Mouse (Mus musculus) inflammation-experienced regulatory T-cells, adult 6 months (primary cell): ENCODE measurements around the gene Nop9. TPM values are rescaled to one million over a fixed set of nuclear protein-coding genes. Genes with fewer than 3 reads are reported as not detected.

Experiments used
- ATAC-seq: one replicate; pipeline ENCODE4 v1.8.0; 2017
- polyA plus RNA-seq, 3 experiments: library from polyadenylated mRNA; unstranded; fragments of 100-300 nt; shearing (Covaris generic); gene quantifications; one replicate each; pipeline ENCODE4 v1.2.1; 2017

Gene Nop9
- polyA plus RNA-seq, 3 experiments from 2014 or later, result 4.1 to 8.4 (median 5.4) TPM

- ATAC-seq, result no peak
Observed at GRCm38 (mm10) chr14:55777176-55777575, 31.7 kb downstream of the Nop9 start.

- no peak for ATAC-seq
Observed at GRCm38 (mm10) chr14:55777806-55778205, 32.3 kb downstream of the Nop9 start.

GRCm38 (mm10) chr14:55778686-55779085, 33.2 kb downstream of the Nop9 start:
- no peak for ATAC-seq

- no peak for ATAC-seq
Observed at GRCm38 (mm10) chr14:55779656-55780055, 34.2 kb downstream of the Nop9 start.

GRCm38 (mm10) chr14:55780736-55781135, 35.2 kb downstream of the Nop9 start:
- no peak for ATAC-seq

GRCm38 (mm10) chr14:55781310-55781709, 35.8 kb downstream of the Nop9 start:
- peak; percentile 84 for ATAC-seq

- ATAC-seq, result no peak
Observed at GRCm38 (mm10) chr14:55782361-55782960, 37.0 kb downstream of the Nop9 start.

- ATAC-seq, result no peak
Observed at GRCm38 (mm10) chr14:55783171-55783957, 37.9 kb downstream of the Nop9 start.

- ATAC-seq, result no peak
Observed at GRCm38 (mm10) chr14:55783958-55784235, 38.4 kb downstream of the Nop9 start, which contains the start of gene Adcy4. TSS of gene Adcy4 (minus strand) at chr14:55784095.

- no peak for ATAC-seq
Observed at GRCm38 (mm10) chr14:55785195-55785594, 39.7 kb downstream of the Nop9 start.

GRCm38 (mm10) chr14:55787731-55788130, 42.2 kb downstream of the Nop9 start:
- no peak for ATAC-seq

GRCm38 (mm10) chr14:55788256-55789050, 43.0 kb downstream of the Nop9 start, which contains the start of gene Ripk3:
TSS of gene Ripk3 (minus strand) at chr14:55788865.
- peak; percentile 97 for ATAC-seq

- ATAC-seq, result no peak
Observed at GRCm38 (mm10) chr14:55793461-55793860, 48.0 kb downstream of the Nop9 start.

GRCm38 (mm10) chr14:55793946-55794345, 48.5 kb downstream of the Nop9 start:
- ATAC-seq, result no peak

GRCm38 (mm10) chr14:55795380-55796163, 50.1 kb downstream of the Nop9 start:
- no peak for ATAC-seq

Other genes starting within 250 kb of the Nop9 start
- gene Cpne6, start 235.2 kb upstream of the Nop9 start, polyA plus RNA-seq, result not detected
- gene Nrl, start 220.7 kb upstream of the Nop9 start, polyA plus RNA-seq, result under 1 TPM in 1 of 3 experiments, not detected in 2; 0.08 TPM
- gene Pck2, start 205.4 kb upstream of the Nop9 start, polyA plus RNA-seq, result 10 to 100 TPM; 31.9 to 37.5 (median 35.9) TPM
- 100 to 1,000 TPM in 1 of 3 experiments, 10 to 100 TPM in 2; 73.9 to 107 (median 81.0) TPM for gene Dcaf11, start 185.7 kb upstream of the Nop9 start, polyA plus RNA-seq
- gene A730061H03Rik, start 185.3 kb upstream of the Nop9 start, polyA plus RNA-seq, result 1 to 10 TPM; 1.4 to 3.2 (median 3.2) TPM
- gene Fitm1, start 170.1 kb upstream of the Nop9 start, polyA plus RNA-seq, result not detected
- gene Psme1, start 167.6 kb upstream of the Nop9 start, polyA plus RNA-seq, result 100 to 1,000 TPM; 667 to 812 (median 693) TPM
- gene Emc9, start 160.4 kb upstream of the Nop9 start, polyA plus RNA-seq, result 10 to 100 TPM; 19.1 to 25.6 (median 23.3) TPM
- gene Psme2, start 154.6 kb upstream of the Nop9 start, polyA plus RNA-seq, result 1,000 to 10,000 TPM in 1 of 3 experiments, 100 to 1,000 TPM in 2; 828 to 1,360 (median 869) TPM
- 10 to 100 TPM; 26.7 to 37.2 (median 35.3) TPM for gene Rnf31, start 154.0 kb upstream of the Nop9 start, polyA plus RNA-seq
- gene Irf9, start 142.1 kb upstream of the Nop9 start, polyA plus RNA-seq, result 100 to 1,000 TPM; 120 to 174 (median 141) TPM
- gene Rec8, start 127.7 kb upstream of the Nop9 start, polyA plus RNA-seq, result 1 to 10 TPM in 2 of 3 experiments, not detected in 1; 2.7 to 4.0 TPM
- gene Ipo4, start 109.7 kb upstream of the Nop9 start, polyA plus RNA-seq, result 10 to 100 TPM; 21.1 to 39.8 (median 36.3) TPM
- 1 to 10 TPM in 2 of 3 experiments, under 1 TPM in 1; 0.44 to 2.8 (median 2.5) TPM for gene Gm49378, start 107.8 kb upstream of the Nop9 start, polyA plus RNA-seq
- 10 to 100 TPM; 36.3 to 45.0 (median 39.3) TPM for gene Tm9sf1, start 101.9 kb upstream of the Nop9 start, polyA plus RNA-seq
- 1 to 10 TPM in 2 of 3 experiments, under 1 TPM in 1; 0.68 to 2.2 (median 1.2) TPM for gene Tssk4, start 95.5 kb upstream of the Nop9 start, polyA plus RNA-seq
- 100 to 1,000 TPM in 1 of 3 experiments, 10 to 100 TPM in 2; 89.2 to 101 (median 95.6) TPM for gene Mdp1, start 85.2 kb upstream of the Nop9 start, polyA plus RNA-seq
- gene Gmpr2, start 73.8 kb upstream of the Nop9 start, polyA plus RNA-seq, result 10 to 100 TPM; 25.8 to 33.9 (median 29.9) TPM
- 100 to 1,000 TPM; 335 to 412 (median 375) TPM for gene Nedd8, start 73.6 kb upstream of the Nop9 start, polyA plus RNA-seq
- 10 to 100 TPM; 26.4 to 30.7 (median 30.2) TPM for gene Tinf2, start 63.9 kb upstream of the Nop9 start, polyA plus RNA-seq
- gene Tgm1, start 31.8 kb upstream of the Nop9 start, polyA plus RNA-seq, result not detected
- gene Rabggta, start 23.4 kb upstream of the Nop9 start, polyA plus RNA-seq, result 10 to 100 TPM; 40.8 to 75.9 (median 62.1) TPM
- gene Dhrs1, start within 50 bp of the Nop9 start, polyA plus RNA-seq, result 10 to 100 TPM; 32.4 to 57.8 (median 46.5) TPM
- not detected for gene Cideb, start 12.8 kb downstream of the Nop9 start, polyA plus RNA-seq
- gene Ltb4r2, start 15.7 kb downstream of the Nop9 start, polyA plus RNA-seq, result not detected
- 10 to 100 TPM in 1 of 3 experiments, 1 to 10 TPM in 1, under 1 TPM in 1; 0.57 to 16.6 (median 3.8) TPM for gene Ltb4r1, start 20.3 kb downstream of the Nop9 start, polyA plus RNA-seq
- under 1 TPM in 1 of 3 experiments, not detected in 2; 0.29 TPM for gene Adcy4, start 38.4 kb downstream of the Nop9 start, polyA plus RNA-seq
- gene Ripk3, start 43.2 kb downstream of the Nop9 start, polyA plus RNA-seq, result 10 to 100 TPM; 71.9 to 99.8 (median 84.8) TPM
- gene Nfatc4, start 77.5 kb downstream of the Nop9 start, polyA plus RNA-seq, result not detected
- under 1 TPM in 1 of 3 experiments, not detected in 2; 0.04 TPM for gene Nynrin, start 108.3 kb downstream of the Nop9 start, polyA plus RNA-seq
- gene Cbln3, start 138.7 kb downstream of the Nop9 start, polyA plus RNA-seq, result under 1 TPM in 1 of 3 experiments, not detected in 2; 0.11 TPM
- gene Khnyn, start 139.3 kb downstream of the Nop9 start, polyA plus RNA-seq, result 10 to 100 TPM; 10.5 to 13.1 (median 12.8) TPM
- 100 to 1,000 TPM in 1 of 3 experiments, 10 to 100 TPM in 2; 76.4 to 107 (median 93.3) TPM for gene Sdr39u1, start 154.6 kb downstream of the Nop9 start, polyA plus RNA-seq
- gene Cma1, start 199.0 kb downstream of the Nop9 start, polyA plus RNA-seq, result not detected
- gene Cma2, start 205.3 kb downstream of the Nop9 start, polyA plus RNA-seq, result not detected